ENCODE assay signal across 8 mouse cellular contexts in the genomic region with DNA sequence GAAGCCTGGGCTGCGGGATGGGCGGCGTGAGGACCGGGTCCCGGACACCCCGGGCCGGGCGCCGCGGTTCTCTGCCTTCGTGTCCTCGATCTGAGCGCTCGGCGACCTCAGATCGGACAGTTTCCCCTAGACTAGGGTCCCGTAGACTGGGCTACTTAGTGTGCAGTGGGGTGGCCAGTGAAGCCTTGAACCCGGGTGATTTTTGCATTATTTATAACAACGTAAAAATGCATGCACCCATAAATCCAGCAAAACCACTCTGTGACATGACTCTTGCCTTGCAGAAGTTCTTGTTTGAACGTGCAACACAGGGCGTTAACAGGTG. TPM values are rescaled to one million over a fixed set of nuclear protein-coding genes. Genes with fewer than 3 reads are reported as not detected.
DNase-seq lines count a peak whose midpoint lies in the region; ATAC-seq and TF ChIP-seq lines count a peak whose summit lies in the region.

No protein-coding gene starts in this region.

- no peak; the same call in 1 of the 2 replicates for ATAC-seq in lung, embryonic 14.5 days (ENCODE audit: insufficient read depth)
- ATAC-seq in embryonic facial prominence, embryonic 14.5 days (ENCODE audit: low read depth): peak; percentile 34
- no peak for ATAC-seq in intestine, postnatal 0 days
- no peak; the same call in 1 of the 2 replicates for ATAC-seq in neural tube, embryonic 14.5 days (ENCODE audit: low read depth)

- no peak for DNase-seq in lung, embryonic 14.5 days
- no peak for DNase-seq in lung, postnatal 4 days
- no peak for DNase-seq in embryonic facial prominence, embryonic 14.5 days (ENCODE audit: low spot score)
- DNase-seq in frontal cortex, postnatal 14 days (ENCODE audit: low spot score in 2 of 2): no peak
- DNase-seq in urinary bladder, postnatal 10 days (ENCODE audit: low spot score): no peak
- DNase-seq in ovary, adult 18-20 months (ENCODE audit: low spot score): no peak

- peak overlapping the region; percentile 60 for H3K4me3 ChIP-seq in lung, embryonic 14.5 days (ENCODE audit: low read depth, low read length)
- peak overlapping the region; percentile 66 for H3K4me3 ChIP-seq in embryonic facial prominence, embryonic 14.5 days (ENCODE audit: low read depth, low read length)
- H3K4me3 ChIP-seq in intestine, postnatal 0 days (ENCODE audit: low read depth, low read length): peak overlapping the region; percentile 76
- H3K4me3 ChIP-seq in neural tube, embryonic 14.5 days (ENCODE audit: low read depth, low read length): peak overlapping the region; percentile 75

- peaks cover 20% of the 10 kb centered on the region; the same call in 1 of the 2 replicates for H3K36me3 ChIP-seq in lung, embryonic 14.5 days (ENCODE audit: insufficient read depth)
- H3K36me3 ChIP-seq in embryonic facial prominence, embryonic 14.5 days (ENCODE audit: control insufficient read depth, insufficient read depth, low read length): peaks cover 18% of the 10 kb centered on the region; the same call in 1 of the 2 replicates
- peaks cover 14% of the 10 kb centered on the region; the same call in 1 of the 2 replicates for H3K36me3 ChIP-seq in intestine, postnatal 0 days (ENCODE audit: control insufficient read depth, insufficient read depth)
- 0 out of 2 replicates have a peak, but pooled peaks cover 4% of the 10 kb centered on the region for H3K36me3 ChIP-seq in neural tube, embryonic 14.5 days (ENCODE audit: control insufficient read depth, insufficient read depth, low read length)

- TF ChIP-seq CTCF in lung, embryonic 14.5 days (IDR thresholded peaks at IDR 0.05; ENCODE audit: low read depth): no peak
- TF ChIP-seq CTCF in intestine, postnatal 0 days (IDR thresholded peaks at IDR 0.05; ENCODE audit: low read depth): no peak

- no peaks in the 10 kb centered on the region for H3K9me3 ChIP-seq in lung, embryonic 14.5 days (ENCODE audit: low read depth, low read length)
- H3K9me3 ChIP-seq in embryonic facial prominence, embryonic 14.5 days (ENCODE audit: control insufficient read depth, low read length): no peaks in the 10 kb centered on the region
- no peaks in the 10 kb centered on the region for H3K9me3 ChIP-seq in intestine, postnatal 0 days (ENCODE audit: control insufficient read depth)
- H3K9me3 ChIP-seq in neural tube, embryonic 14.5 days (ENCODE audit: control insufficient read depth, low read length): no peaks in the 10 kb centered on the region

- H3K9ac ChIP-seq in lung, embryonic 14.5 days: peak overlapping the region; percentile 52
- H3K9ac ChIP-seq in embryonic facial prominence, embryonic 14.5 days (ENCODE audit: low read depth, low read length): peak overlapping the region; percentile 71
- peak overlapping the region; percentile 54 for H3K9ac ChIP-seq in intestine, postnatal 0 days (ENCODE audit: low read depth, low read length)
- peak overlapping the region; percentile 72 for H3K9ac ChIP-seq in neural tube, embryonic 14.5 days (replicated peaks; ENCODE audit: low read depth, low read length)

- under 1% methylated on average over 21 of the region's 21 CpGs for WGBS in lung, embryonic 14.5 days
- WGBS in embryonic facial prominence, embryonic 14.5 days: 0% methylated on average over 21 of the region's 21 CpGs
- WGBS in intestine, postnatal 0 days: under 1% methylated on average over 21 of the region's 21 CpGs
- under 1% methylated on average over 21 of the region's 21 CpGs for WGBS in neural tube, embryonic 14.5 days

- peak overlapping the region; percentile 76 for H3K4me2 ChIP-seq in lung, embryonic 14.5 days
- H3K4me2 ChIP-seq in embryonic facial prominence, embryonic 14.5 days (ENCODE audit: low read depth, low read length): peak overlapping the region; percentile 65
- peak overlapping the region; percentile 89 for H3K4me2 ChIP-seq in intestine, postnatal 0 days (replicated peaks; ENCODE audit: low read depth)
- H3K4me2 ChIP-seq in neural tube, embryonic 14.5 days (ENCODE audit: low read depth, low read length): peak overlapping the region; percentile 78

- H3K27ac ChIP-seq in lung, embryonic 14.5 days (ENCODE audit: low read depth): no peak overlapping the region
- H3K27ac ChIP-seq in embryonic facial prominence, embryonic 14.5 days (replicated peaks; ENCODE audit: low read depth, low read length): no peak overlapping the region
- H3K27ac ChIP-seq in intestine, postnatal 0 days (ENCODE audit: low read depth, low read length): no peak overlapping the region
- peak overlapping the region; percentile 55; the same call in 1 of the 2 replicates for H3K27ac ChIP-seq in neural tube, embryonic 14.5 days (ENCODE audit: low read depth, low read length)

- peaks cover 9% of the 10 kb centered on the region for H3K4me1 ChIP-seq in lung, embryonic 14.5 days (ENCODE audit: insufficient read depth)
- H3K4me1 ChIP-seq in embryonic facial prominence, embryonic 14.5 days (ENCODE audit: control insufficient read depth, insufficient read depth, low read length): peaks cover 10% of the 10 kb centered on the region
- 0 out of 2 replicates have a peak, but pooled peaks cover 3% of the 10 kb centered on the region for H3K4me1 ChIP-seq in intestine, postnatal 0 days (replicated peaks; ENCODE audit: control insufficient read depth, insufficient read depth, low read length)
- H3K4me1 ChIP-seq in neural tube, embryonic 14.5 days (ENCODE audit: control insufficient read depth, insufficient read depth, low read length): peaks cover 7% of the 10 kb centered on the region; the same call in 1 of the 2 replicates

- H3K27me3 ChIP-seq in lung, embryonic 14.5 days (ENCODE audit: insufficient read depth, low read length): no peaks in the 10 kb centered on the region
- H3K27me3 ChIP-seq in embryonic facial prominence, embryonic 14.5 days (replicated peaks; ENCODE audit: control insufficient read depth, insufficient read depth, low read length): no peaks in the 10 kb centered on the region
- H3K27me3 ChIP-seq in intestine, postnatal 0 days (replicated peaks; ENCODE audit: control insufficient read depth, insufficient read depth, low read length): no peaks in the 10 kb centered on the region
- no peaks in the 10 kb centered on the region for H3K27me3 ChIP-seq in neural tube, embryonic 14.5 days (ENCODE audit: control insufficient read depth, insufficient read depth, low read length)

RNA-seq across cellular contexts. Expression of a gene that starts 0.3 kb away (rescaled TPM):
- 48.4 and 49.2 TPM in 2 replicates for polyA plus RNA-seq in lung, embryonic 14.5 days (2014; fragmentation: Nextera tagmentation; extraction: Ambion mirVana)
- 42.6 and 48.2 TPM in 2 replicates for polyA plus RNA-seq in embryonic facial prominence, embryonic 14.5 days (2014; fragmentation: Nextera tagmentation; extraction: Ambion mirVana)
- 13.8 and 14.4 TPM in 2 replicates for polyA plus RNA-seq in intestine, postnatal 0 days (2015; fragmentation: Nextera tagmentation; extraction: Ambion mirVana)
- 71.9 and 78.7 TPM in 2 replicates for polyA plus RNA-seq in neural tube, embryonic 14.5 days (2014; fragmentation: Nextera tagmentation; extraction: Ambion mirVana)

RNA-seq across cellular contexts. Expression of a gene that starts 0.5 kb away (rescaled TPM):
- polyA plus RNA-seq in lung, embryonic 14.5 days (2014; fragmentation: Nextera tagmentation; extraction: Ambion mirVana): 30.4 and 32.4 TPM in 2 replicates
- 26.1 and 30.8 TPM in 2 replicates for polyA plus RNA-seq in embryonic facial prominence, embryonic 14.5 days (2014; fragmentation: Nextera tagmentation; extraction: Ambion mirVana)
- polyA plus RNA-seq in intestine, postnatal 0 days (2015; fragmentation: Nextera tagmentation; extraction: Ambion mirVana): 7.3 and 8.0 TPM in 2 replicates
- 31.5 and 31.8 TPM in 2 replicates for polyA plus RNA-seq in neural tube, embryonic 14.5 days (2014; fragmentation: Nextera tagmentation; extraction: Ambion mirVana)
